Mouse (Mus musculus): ENCODE results near the gene 4632433K11Rik.

The 4632433K11Rik gene

DNA sequence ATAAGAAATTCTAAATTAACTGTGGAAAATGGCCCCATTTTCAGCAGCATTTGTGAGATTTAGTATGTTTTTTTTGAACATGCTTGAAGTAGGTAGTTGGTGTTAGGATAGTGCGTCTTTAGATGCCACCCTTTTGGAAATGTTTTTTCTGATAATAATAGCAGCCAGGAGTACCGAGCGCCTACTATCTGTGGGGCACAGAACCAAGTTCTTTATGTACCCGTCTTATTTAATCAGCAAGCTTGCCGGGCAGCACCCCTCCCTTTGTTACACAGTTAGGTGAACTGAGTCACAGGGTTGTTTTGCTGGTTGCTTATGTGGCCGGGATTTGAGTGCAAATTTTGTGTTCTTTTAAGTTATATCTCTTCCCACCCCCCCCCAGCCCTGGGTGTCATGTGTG lies 47.3 kb downstream of the 4632433K11Rik start:
- Histone ChIP-seq H3K36me3 (ENCODE audit: insufficient read depth, low read length) (peaks cover 73% of the 10 kb centered on the region), H3K4me1 (replicated peaks; ENCODE audit: low read depth, low read length) (peaks cover 68% of the 10 kb centered on the region), H3K4me3 (replicated peaks; ENCODE audit: low read length) (peak overlapping the region; percentile 98), H3K9me3 (ENCODE audit: low read length) (no peaks in the 10 kb centered on the region), H3K27me3 (ENCODE audit: insufficient read depth, low read length) (no peaks in the 10 kb centered on the region)
- TF ChIP-seq NANOG (IDR thresholded peaks at IDR 0.05; ENCODE audit: borderline replicate concordance, low read length), result no peak
- no peak for TF ChIP-seq CTCF (conservative IDR thresholded peaks at IDR 0.05; ENCODE audit: low read length)
- TF ChIP-seq POU5F1 (IDR thresholded peaks at IDR 0.05; ENCODE audit: borderline replicate concordance, low read length), result no peak

GRCm38 (mm10) chr7:5081939-5082338 lies 48.0 kb downstream of the 4632433K11Rik start:
- Histone ChIP-seq H3K36me3 (ENCODE audit: insufficient read depth, low read length) (peaks cover 73% of the 10 kb centered on the region), H3K27me3 (ENCODE audit: insufficient read depth, low read length) (no peaks in the 10 kb centered on the region), H3K4me1 (replicated peaks; ENCODE audit: low read depth, low read length) (peaks cover 62% of the 10 kb centered on the region), H3K4me3 (replicated peaks; ENCODE audit: low read length) (no peak overlapping the region), H3K9me3 (ENCODE audit: low read length) (no peaks in the 10 kb centered on the region)
- no peak for TF ChIP-seq POU5F1 (IDR thresholded peaks at IDR 0.05; ENCODE audit: borderline replicate concordance, low read length)
- no peak for TF ChIP-seq NANOG (IDR thresholded peaks at IDR 0.05; ENCODE audit: borderline replicate concordance, low read length)
- TF ChIP-seq CTCF (conservative IDR thresholded peaks at IDR 0.05; ENCODE audit: low read length), result no peak

- no peak for TF ChIP-seq NANOG (IDR thresholded peaks at IDR 0.05; ENCODE audit: borderline replicate concordance, low read length)
- TF ChIP-seq CTCF (conservative IDR thresholded peaks at IDR 0.05; ENCODE audit: low read length), result no peak
- no peak for TF ChIP-seq POU5F1 (IDR thresholded peaks at IDR 0.05; ENCODE audit: borderline replicate concordance, low read length)
- Histone ChIP-seq H3K4me3 (replicated peaks; ENCODE audit: low read length) (no peak overlapping the region), H3K9me3 (ENCODE audit: low read length) (no peaks in the 10 kb centered on the region)
These were observed 49.6 kb downstream of the 4632433K11Rik start for GRCm38 (mm10) chr7:5083325-5084105.

More at GRCm38 (mm10) chr7:5083325-5084105, 49.6 kb downstream of the 4632433K11Rik start:
- H3K27me3 ChIP-seq (ENCODE audit: insufficient read depth, low read length), result no peaks in the 10 kb centered on the region
- H3K36me3 ChIP-seq (ENCODE audit: insufficient read depth, low read length), result peaks cover 73% of the 10 kb centered on the region
- peaks cover 56% of the 10 kb centered on the region for H3K4me1 ChIP-seq (replicated peaks; ENCODE audit: low read depth, low read length)

Data from E14TG2a.4 (cell line).